Mouse (Mus musculus) heart, embryonic 14.5 days (tissue): Measurements from ENCODE around the gene Hamp. TPM values are rescaled to one million over a fixed set of nuclear protein-coding genes. Genes with fewer than 3 reads are reported as not detected.

Experiments
- ATAC-seq: fragments of 200-750 bp; cut with Nextera tagmentation; 2 replicates; pipeline ENCODE4 v1.8.0; 2017; ENCODE audit warnings: low read depth, moderate TSS enrichment; ENCODE audit not compliant: insufficient number of reproducible peaks, insufficient read depth, low FRiP score
- H3K27ac ChIP-seq, 2 experiments: fragments of 200-500 bp in 1 of 2; fragments of 300-500 bp in 1 of 2; sonication (generic) in 1 of 2; replicated peaks in 1 of 2; 2 replicates each; pipeline ENCODE4 v1.5.1; 2012 to 2014; ENCODE audit warnings: low read depth in 2 of 2, low read length in 2 of 2, control low read depth in 1 of 2, mild to moderate bottlenecking in 1 of 2, mixed read lengths in 1 of 2; ENCODE audit not compliant: control insufficient read depth in 1 of 2, insufficient read depth in 1 of 2
- H3K27me3 ChIP-seq: fragments of 300-500 bp; sonication (generic); 2 replicates; pipeline ENCODE4 v1.6.1; 2014; ENCODE audit warnings: mild to moderate bottlenecking, low read length, control low read depth; ENCODE audit not compliant: control insufficient read depth, insufficient read depth
- H3K36me3 ChIP-seq: fragments of 300-500 bp; sonication (generic); 2 replicates; pipeline ENCODE4 v1.6.1; 2014; ENCODE audit warnings: mild to moderate bottlenecking, control low read depth, low read length, mixed read lengths; ENCODE audit not compliant: control insufficient read depth, insufficient read depth
- H3K4me1 ChIP-seq, 2 experiments: fragments of 200-500 bp in 1 of 2; fragments of 300-500 bp in 1 of 2; sonication (generic) in 1 of 2; 2 replicates each; pipeline ENCODE4 v1.6.1; 2012 to 2014; ENCODE audit warnings: low read length in 2 of 2, control low read depth in 1 of 2, mixed read lengths in 1 of 2; ENCODE audit not compliant: control insufficient read depth in 2 of 2, insufficient read depth in 2 of 2
- H3K4me2 ChIP-seq: fragments of 300-500 bp; sonication (generic); 2 replicates; pipeline ENCODE4 v1.6.1; 2014; ENCODE audit warnings: mild to moderate bottlenecking, low read length
- H3K4me3 ChIP-seq, 2 experiments: fragments of 200-500 bp in 1 of 2; fragments of 300-500 bp in 1 of 2; sonication (generic) in 1 of 2; 2 replicates each; pipeline ENCODE4 v1.5.1; 2012 to 2014; ENCODE audit warnings: low read length in 2 of 2, mild to moderate bottlenecking in 2 of 2, control low read depth in 1 of 2, low read depth in 1 of 2, moderate library complexity in 1 of 2; ENCODE audit not compliant: control insufficient read depth in 1 of 2, insufficient read depth in 1 of 2
- H3K9ac ChIP-seq: fragments of 300-500 bp; sonication (generic); 2 replicates; pipeline ENCODE4 v1.6.1; 2014; ENCODE audit warnings: mild to moderate bottlenecking, low read length
- H3K9me3 ChIP-seq: fragments of 300-500 bp; sonication (generic); 2 replicates; pipeline ENCODE4 v1.6.1; 2016; ENCODE audit warnings: low read length, control low read depth; ENCODE audit not compliant: control insufficient read depth
- WGBS: fragments of 180-500 bp; shearing (Covaris S2); extraction: QIAGEN DNeasy Blood & Tissue Kit; methylation state at CpG from one replicate; pipeline ENCODE4 v1.1.7; 2014; 5-methylcytosine and 5-hydroxymethylcytosine counted together
- polyA plus RNA-seq: library from polyadenylated mRNA; unstranded; fragments of >200 nt; fragmentation: Nextera tagmentation; extraction: Ambion mirVana; gene quantifications from 2 replicates; pipeline ENCODE4 v1.2.1, GENCODE M21; 2014

The Hamp gene
- polyA plus RNA-seq, 1 experiment from 2014 or later: not detected

- Histone ChIP-seq H3K4me3 (peak overlapping the region; percentile 40 to 44), H3K4me1 (peaks cover 9 to 10% of the 10 kb centered on the region in 2 experiments; a peak in 2 of 4 replicates), H3K36me3 (no peaks in the 10 kb centered on the region), H3K27ac (no peak overlapping the region), H3K9ac (peak overlapping the region; percentile 56), H3K27me3 (peaks cover 22% of the 10 kb centered on the region), H3K9me3 (no peaks in the 10 kb centered on the region), H3K4me2 (peak overlapping the region; percentile 83)
- no peak for ATAC-seq
- WGBS: 7% methylated on average over 41 of the region's 41 CpGs
These were observed 28.8 kb upstream of the Hamp start for GRCm38 (mm10) chr7:30972426-30973250.

DNA sequence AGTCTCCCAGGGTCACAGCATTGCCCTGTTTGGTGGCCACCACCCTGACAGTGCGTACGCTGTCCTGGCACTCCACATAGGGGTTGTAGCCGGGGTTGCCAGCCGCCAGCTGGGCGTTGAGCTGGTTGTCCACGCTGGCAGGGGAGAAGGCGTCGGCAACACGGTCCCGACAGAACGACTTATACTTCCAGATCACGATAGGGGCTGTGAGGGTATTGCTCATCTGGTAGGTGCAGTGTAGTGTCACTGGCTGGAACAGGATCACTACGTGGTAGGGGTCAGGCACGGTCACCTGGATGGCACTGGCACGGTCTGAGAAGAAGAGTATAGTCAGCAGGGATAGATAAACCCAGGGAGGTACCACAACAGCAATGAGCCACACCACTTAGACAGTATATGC, 28.1 kb upstream of the Hamp start:
- Histone ChIP-seq H3K9me3 (no peaks in the 10 kb centered on the region), H3K4me2 (no peak overlapping the region), H3K27me3 (peaks cover 22% of the 10 kb centered on the region), H3K27ac (no peak overlapping the region), H3K36me3 (no peaks in the 10 kb centered on the region), H3K9ac (no peak overlapping the region), H3K4me1 (peaks cover 9 to 10% of the 10 kb centered on the region in 2 experiments; a peak in 2 of 4 replicates), H3K4me3 (no peak overlapping the region)
- 87% methylated on average over 15 of the region's 15 CpGs for whole genome bisulfite sequencing
- ATAC-seq: no peak

DNA sequence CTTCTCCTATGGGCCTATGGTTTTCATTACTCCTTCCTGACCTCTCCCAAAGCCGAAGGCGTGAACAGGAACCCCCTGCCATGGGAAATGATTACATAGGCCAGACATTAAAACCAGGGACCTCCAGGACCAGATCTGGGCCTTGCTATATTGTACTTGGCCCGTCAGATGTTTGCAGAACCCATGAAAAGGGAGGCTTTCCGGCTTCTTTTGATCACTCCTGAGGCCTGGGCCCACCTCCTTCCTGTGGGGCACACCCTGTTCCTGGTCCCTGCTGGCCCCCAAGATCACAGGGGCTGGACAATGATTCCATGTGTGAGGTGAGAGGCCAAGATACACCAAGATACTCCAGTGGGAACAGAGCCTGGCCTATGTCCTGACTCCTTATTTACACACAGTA, 25.3 kb upstream of the Hamp start:
- no peak overlapping the region for H3K27ac ChIP-seq
- ATAC-seq: peak; percentile 40; the same call in 1 of the 2 replicates

DNA sequence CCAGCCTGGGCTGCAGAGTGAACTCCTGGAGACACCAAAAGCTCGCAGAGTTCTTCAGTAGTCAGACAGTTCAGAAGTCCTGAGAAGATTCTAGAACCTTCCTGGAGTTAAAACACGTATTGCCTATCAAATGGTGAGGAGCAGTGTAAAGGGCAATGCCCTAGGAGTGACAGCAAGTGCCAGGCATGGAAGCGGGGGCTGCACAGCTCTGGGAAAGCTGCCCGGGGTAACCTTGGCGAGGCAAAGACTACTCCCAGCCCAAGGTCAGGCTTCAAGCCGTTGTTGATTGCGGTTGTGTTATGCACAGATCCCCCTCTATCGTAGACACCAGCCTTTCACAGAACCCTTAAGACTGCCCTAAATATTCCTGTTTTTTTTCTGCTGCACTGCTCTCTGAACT, 24.8 kb upstream of the Hamp start:
- Histone ChIP-seq H3K4me1 (peaks cover 7 to 10% of the 10 kb centered on the region in 2 experiments; a peak in 3 of 4 replicates), H3K4me3 (no peak overlapping the region), H3K27me3 (peaks cover 20% of the 10 kb centered on the region), H3K36me3 (no peaks in the 10 kb centered on the region), H3K27ac (no peak overlapping the region), H3K9me3 (no peaks in the 10 kb centered on the region), H3K4me2 (no peak overlapping the region), H3K9ac (no peak overlapping the region)
- ATAC-seq: no peak
- 87% methylated on average over 8 of the region's 8 CpGs for WGBS

More for the DNA sequence above, 25.3 kb upstream of the Hamp start:
- Histone ChIP-seq H3K4me1 (peaks cover 9 to 10% of the 10 kb centered on the region in 2 experiments; a peak in 2 of 4 replicates), H3K27me3 (peaks cover 22% of the 10 kb centered on the region), H3K4me2 (no peak overlapping the region), H3K4me3 (no peak overlapping the region), H3K9ac (no peak overlapping the region), H3K9me3 (no peaks in the 10 kb centered on the region), H3K36me3 (no peaks in the 10 kb centered on the region)
- 76% methylated on average over 4 of the region's 4 CpGs for WGBS

DNA sequence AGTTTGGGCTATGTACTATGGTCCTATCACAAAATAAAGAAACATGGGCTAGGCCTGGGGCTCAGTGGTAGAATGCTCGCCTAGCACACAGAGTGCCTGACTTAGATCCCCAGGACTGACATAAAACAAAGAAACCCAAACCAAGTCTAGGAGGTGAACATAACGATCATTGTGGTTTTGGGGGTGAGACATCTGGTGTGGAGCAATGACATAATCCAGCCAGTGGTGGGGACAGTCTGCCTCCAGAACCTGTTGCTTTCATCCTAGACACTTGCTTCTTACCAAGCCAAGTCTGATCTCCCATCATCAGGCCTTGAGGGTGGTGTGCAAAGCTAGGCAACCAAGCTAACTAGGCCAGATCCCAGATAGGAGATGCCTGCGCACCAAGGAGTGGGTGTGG, 22.8 kb upstream of the Hamp start:
- no peaks in the 10 kb centered on the region for H3K36me3 ChIP-seq
- H3K9me3 ChIP-seq: no peaks in the 10 kb centered on the region
- no peak overlapping the region for H3K4me3 ChIP-seq
- H3K27me3 ChIP-seq: 0 out of 2 replicates have a peak, but pooled peaks cover under 1% of the 10 kb centered on the region
- WGBS: 88% methylated on average over 3 of the region's 3 CpGs
- ATAC-seq: no peak
- H3K9ac ChIP-seq: no peak overlapping the region
- peaks cover 0 to 4% of the 10 kb centered on the region in 2 experiments; a peak in 2 of 4 replicates for H3K4me1 ChIP-seq
- no peak overlapping the region for H3K4me2 ChIP-seq
- no peak overlapping the region for H3K27ac ChIP-seq

DNA sequence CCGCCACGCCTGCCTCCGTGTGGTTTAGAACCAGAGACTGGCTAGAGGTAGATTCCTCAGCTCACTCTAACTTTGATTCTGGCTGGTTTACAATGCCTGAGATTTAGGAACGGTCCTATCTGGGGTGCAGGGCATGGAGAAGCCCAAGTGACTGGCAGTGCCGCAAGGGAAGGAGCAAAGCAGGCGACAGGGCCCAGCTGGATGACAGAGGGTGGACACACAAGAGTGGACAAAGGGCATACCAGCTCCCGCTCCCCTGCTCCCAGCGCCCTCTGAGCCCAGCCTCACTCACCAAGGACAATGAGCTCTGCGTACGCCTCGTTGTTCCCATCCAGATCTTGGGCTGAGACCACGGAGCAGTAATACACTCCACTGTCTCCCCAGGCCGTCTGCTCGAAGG, 21.8 kb upstream of the Hamp start:
- Histone ChIP-seq H3K4me3 (no peak overlapping the region), H3K27me3 (no peaks in the 10 kb centered on the region), H3K4me2 (no peak overlapping the region), H3K9me3 (no peaks in the 10 kb centered on the region), H3K4me1 (peaks cover 0 to 4% of the 10 kb centered on the region in 2 experiments; a peak in 2 of 4 replicates), H3K36me3 (no peaks in the 10 kb centered on the region), H3K9ac (no peak overlapping the region), H3K27ac (no peak overlapping the region)
- WGBS: 87% methylated on average over 14 of the region's 14 CpGs
- ATAC-seq: no peak

DNA sequence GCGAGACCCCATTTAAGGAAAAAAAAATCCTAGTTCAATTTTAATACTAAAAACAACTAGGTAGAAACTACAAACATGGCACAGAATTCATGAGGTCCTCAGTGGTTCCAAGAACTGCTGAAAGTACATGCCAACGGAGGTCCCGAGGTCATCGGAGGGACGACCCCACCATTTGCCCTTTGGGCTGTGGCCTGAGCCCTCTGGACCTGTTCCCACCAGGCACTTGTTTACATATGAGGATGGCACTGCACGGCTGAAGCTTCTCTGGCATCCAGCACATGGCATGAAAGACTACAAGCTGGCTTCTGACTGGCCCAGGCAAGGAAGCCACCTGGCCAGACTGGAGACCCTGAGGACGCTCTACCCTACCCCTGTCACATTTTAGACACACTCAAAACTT, 20.5 kb upstream of the Hamp start:
- WGBS: 86% methylated on average over 7 of the region's 7 CpGs
- H3K4me2 ChIP-seq: no peak overlapping the region
- no peaks in the 10 kb centered on the region for H3K27me3 ChIP-seq
- no peaks in the 10 kb centered on the region for H3K9me3 ChIP-seq
- peaks cover 0 to 4% of the 10 kb centered on the region in 2 experiments; a peak in 1 of 4 replicates for H3K4me1 ChIP-seq
- peaks cover 5% of the 10 kb centered on the region; the same call in 1 of the 2 replicates for H3K36me3 ChIP-seq
- H3K9ac ChIP-seq: no peak overlapping the region
- no peak overlapping the region for H3K27ac ChIP-seq
- no peak overlapping the region for H3K4me3 ChIP-seq
- no peak for ATAC-seq
